Mouse (Mus musculus) bone marrow macrophage, adult 2 months (primary cell): ENCODE measurements around the gene Gm10273. TPM values are rescaled to one million over a fixed set of nuclear protein-coding genes. Genes with fewer than 3 reads are reported as not detected.
"Not testable (repeated sequence)": the region's sequence is repeated elsewhere in the genome, so short reads cannot be mapped to it uniquely, and the experiment has no call there.

Experiments
- H3K27ac ChIP-seq: 2 replicates; pipeline ENCODE4 v1.5.1; 2012; ENCODE audit warnings: low read depth, low read length; ENCODE audit not compliant: insufficient read depth
- H3K4me1 ChIP-seq: 2 replicates; pipeline ENCODE4 v1.6.1; 2012; ENCODE audit warnings: low read length; ENCODE audit not compliant: control insufficient read depth, insufficient read depth
- H3K4me3 ChIP-seq: 2 replicates; pipeline ENCODE4 v1.5.1; 2012; ENCODE audit warnings: mild to moderate bottlenecking, low read length, moderate library complexity; ENCODE audit not compliant: insufficient read depth
- CTCF ChIP-seq: IDR thresholded peaks from 2 replicates; pipeline ENCODE4 v1.5.1; 2012; ENCODE audit warnings: low read depth, mild to moderate bottlenecking, low read length, moderate library complexity
- POLR2A ChIP-seq: IDR thresholded peaks from 2 replicates; pipeline ENCODE4 v1.6.1; 2012; ENCODE audit warnings: mild to moderate bottlenecking, low read depth, low read length, borderline replicate concordance
- polyA plus RNA-seq: library from polyadenylated mRNA; stranded (reverse); fragments of >200 nt; gene quantifications from 2 replicates; pipeline ENCODE4 v1.2.4, GENCODE M21; 2012; ENCODE audit not compliant: missing spikeins, insufficient read depth, insufficient read length

Gm10273 gene
- 22.1 and 25.2 TPM in 2 replicates for polyA plus RNA-seq

DNA sequence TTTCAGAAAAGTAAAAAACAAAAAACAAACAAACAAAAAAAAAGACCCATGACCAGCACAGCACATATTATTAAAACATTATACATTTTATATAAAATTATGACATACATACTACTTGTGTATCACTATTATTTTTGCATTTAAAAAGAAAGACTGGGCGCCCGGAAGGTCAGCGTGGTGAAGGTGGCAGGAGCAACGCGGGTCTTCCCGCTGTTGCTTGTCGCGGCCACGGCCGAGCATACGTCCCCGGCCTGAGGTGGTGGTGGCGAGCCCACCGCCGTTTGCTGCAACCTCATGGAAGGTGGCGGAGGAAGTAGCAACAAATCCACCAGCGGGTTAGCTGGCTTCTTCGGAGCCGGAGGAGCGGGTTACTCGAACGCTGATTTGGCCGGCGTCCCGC is at the start of gene Gm10273:
Gene Gm10273, plus strand, starts transcription at position 172 of the 400 bp plus-strand sequence.
- not testable (repeated sequence) for H3K4me3 ChIP-seq, H3K4me1 ChIP-seq, H3K27ac ChIP-seq

DNA sequence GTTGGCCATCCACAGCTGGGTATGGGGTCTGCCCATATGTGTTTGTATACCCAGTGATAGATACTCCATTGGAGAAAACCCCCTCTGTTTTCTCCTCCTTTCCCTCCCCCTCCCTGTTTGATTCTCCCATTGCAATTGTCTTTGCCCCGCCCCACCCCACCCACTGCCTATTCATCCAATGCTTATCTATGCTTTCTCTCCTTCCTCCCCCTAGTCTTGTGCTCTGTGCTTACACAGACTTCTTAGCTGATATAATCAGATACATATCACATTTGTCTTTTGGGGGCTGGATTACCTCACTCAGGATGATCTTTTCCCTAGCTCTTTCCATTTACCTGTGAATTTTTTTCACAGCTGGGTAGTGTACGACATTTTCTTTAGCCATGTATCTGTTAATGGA is 48.9 kb upstream of the Gm10273 start:
- H3K27ac ChIP-seq: no peak overlapping the region

DNA sequence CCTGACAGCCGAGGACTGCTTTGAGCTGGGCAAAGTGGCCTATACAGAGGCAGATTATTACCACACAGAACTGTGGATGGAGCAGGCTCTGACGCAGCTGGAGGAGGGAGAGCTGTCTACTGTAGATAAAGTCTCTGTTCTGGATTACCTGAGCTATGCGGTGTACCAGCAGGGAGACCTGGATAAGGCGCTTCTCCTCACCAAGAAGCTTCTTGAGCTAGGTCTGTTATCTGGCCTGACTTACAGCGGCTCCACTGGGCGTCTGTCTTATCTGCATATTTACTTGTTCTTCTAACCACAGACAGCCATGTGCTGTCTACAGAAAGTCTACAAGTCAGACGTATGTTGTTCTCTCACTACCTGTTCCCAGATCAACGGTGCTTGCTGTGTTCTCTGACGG is 47.2 kb upstream of the Gm10273 start:
- no peak overlapping the region for H3K4me3 ChIP-seq
- TF ChIP-seq CTCF: no peak
- no peak for TF ChIP-seq POLR2A
- no peak overlapping the region for H3K27ac ChIP-seq
- H3K4me1 ChIP-seq: no peaks in the 10 kb centered on the region

More for the DNA sequence above, 48.9 kb upstream of the Gm10273 start:
- no peak for TF ChIP-seq POLR2A
- no peak for TF ChIP-seq CTCF
- H3K4me1 ChIP-seq: no peaks in the 10 kb centered on the region
- no peak overlapping the region for H3K4me3 ChIP-seq

- no peak for TF ChIP-seq POLR2A
- no peak for TF ChIP-seq CTCF
- Histone ChIP-seq H3K27ac (no peak overlapping the region), H3K4me1 (no peaks in the 10 kb centered on the region), H3K4me3 (no peak overlapping the region)
These were observed 45.9 kb upstream of the Gm10273 start for GRCm38 (mm10) chr10:59349536-59349935.

DNA sequence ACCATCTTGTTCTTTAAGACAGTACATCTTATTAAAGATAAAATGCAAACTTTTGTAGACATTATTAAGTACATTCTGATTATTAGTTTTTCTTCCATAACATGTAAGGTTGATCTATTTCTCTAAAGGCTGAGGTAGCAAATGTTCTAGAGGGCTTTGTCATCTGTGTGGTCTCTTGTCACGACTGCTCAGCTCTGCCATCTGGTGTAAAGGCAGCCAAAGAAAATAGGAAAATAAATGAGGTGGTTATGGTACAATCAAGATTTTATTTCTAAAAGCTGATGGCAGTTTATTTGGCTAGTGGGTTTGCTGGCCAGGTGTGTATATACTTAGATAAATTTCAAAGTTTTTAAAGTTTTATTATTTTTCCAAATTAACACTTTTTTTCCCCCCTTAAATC is 42.4 kb upstream of the Gm10273 start:
- H3K4me3 ChIP-seq: no peak overlapping the region
- H3K27ac ChIP-seq: no peak overlapping the region
- H3K4me1 ChIP-seq: no peaks in the 10 kb centered on the region
- TF ChIP-seq CTCF: no peak
- no peak for TF ChIP-seq POLR2A

DNA sequence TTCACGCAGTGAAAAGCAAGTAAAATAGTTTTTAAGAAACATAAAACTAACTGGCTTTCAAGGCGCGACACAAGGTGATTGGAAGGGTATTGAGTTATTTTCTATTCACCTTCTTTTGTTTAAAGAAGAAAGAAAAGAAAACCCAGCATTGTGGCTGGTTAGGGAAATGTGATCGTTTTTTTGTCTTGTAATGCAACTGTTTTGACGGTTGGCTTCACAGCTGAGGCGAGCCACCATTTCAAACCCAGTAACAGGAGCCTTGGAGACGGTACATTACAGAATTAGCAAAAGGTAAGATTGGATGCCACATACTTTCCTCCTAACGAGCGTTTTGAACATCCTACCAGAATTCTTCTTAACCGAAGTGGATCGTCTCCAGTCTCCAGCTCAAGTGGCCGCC is 41.3 kb upstream of the Gm10273 start:
- no peaks in the 10 kb centered on the region for H3K4me1 ChIP-seq
- no peak overlapping the region for H3K4me3 ChIP-seq
- H3K27ac ChIP-seq: no peak overlapping the region
- no peak for TF ChIP-seq POLR2A
- no peak for TF ChIP-seq CTCF

- H3K27ac ChIP-seq: no peak overlapping the region
- no peaks in the 10 kb centered on the region for H3K4me1 ChIP-seq
- H3K4me3 ChIP-seq: no peak overlapping the region
- TF ChIP-seq POLR2A (no peak), CTCF (no peak)
These were observed 40.4 kb upstream of the Gm10273 start for GRCm38 (mm10) chr10:59355020-59355419.

- Histone ChIP-seq H3K27ac (no peak overlapping the region), H3K4me1 (no peaks in the 10 kb centered on the region), H3K4me3 (no peak overlapping the region)
- TF ChIP-seq POLR2A (no peak), CTCF (0 out of 2 replicates have a peak, but pooled peaks have one; percentile 13)
These were observed 36.7 kb upstream of the Gm10273 start for GRCm38 (mm10) chr10:59358744-59359143.

DNA sequence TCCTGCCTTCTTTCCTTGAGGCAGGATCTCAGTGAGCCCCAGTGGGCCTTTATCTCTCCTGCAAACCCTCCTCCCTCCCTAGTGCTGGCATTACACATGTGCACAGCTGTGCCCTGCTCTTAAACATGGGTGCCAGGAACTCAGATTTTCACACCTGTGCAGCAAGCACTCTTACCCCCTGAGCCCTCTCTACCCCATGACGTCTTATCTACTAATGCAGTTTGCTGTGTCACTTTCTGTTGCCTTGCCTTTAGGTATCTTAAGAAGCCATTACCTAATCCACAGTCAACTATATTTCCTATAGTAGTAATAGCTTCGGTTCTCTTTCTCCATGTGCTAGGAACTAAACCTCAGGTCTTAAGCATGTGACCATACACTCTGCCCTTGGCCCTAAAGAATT is 32.2 kb upstream of the Gm10273 start:
- no peak for TF ChIP-seq CTCF
- no peak for TF ChIP-seq POLR2A
- no peak overlapping the region for H3K27ac ChIP-seq
- H3K4me3 ChIP-seq: no peak overlapping the region
- H3K4me1 ChIP-seq: peaks cover 2% of the 10 kb centered on the region; the same call in 1 of the 2 replicates

DNA sequence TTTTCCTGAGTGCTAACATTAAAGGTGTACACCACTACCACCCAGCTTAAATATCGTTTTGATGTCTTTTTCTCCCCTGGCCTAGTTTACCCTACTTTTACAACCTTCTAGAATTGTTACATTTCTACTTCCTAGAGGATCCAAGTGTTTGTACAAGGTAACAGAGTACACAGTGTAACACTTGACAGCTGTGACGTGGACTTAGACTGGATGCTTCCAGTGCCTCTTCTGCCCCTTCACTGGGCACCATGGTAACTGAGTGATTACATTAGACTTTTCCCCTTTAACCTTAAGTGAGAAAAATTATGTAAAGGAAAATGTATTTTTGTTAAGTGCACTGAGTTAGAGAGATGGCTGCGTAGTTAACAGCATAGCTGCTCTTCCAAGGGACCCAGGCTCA is 30.9 kb upstream of the Gm10273 start:
- H3K4me1 ChIP-seq: peaks cover 12% of the 10 kb centered on the region
- TF ChIP-seq POLR2A (no peak), CTCF (no peak)
- no peak overlapping the region for H3K4me3 ChIP-seq
- H3K27ac ChIP-seq: no peak overlapping the region

DNA sequence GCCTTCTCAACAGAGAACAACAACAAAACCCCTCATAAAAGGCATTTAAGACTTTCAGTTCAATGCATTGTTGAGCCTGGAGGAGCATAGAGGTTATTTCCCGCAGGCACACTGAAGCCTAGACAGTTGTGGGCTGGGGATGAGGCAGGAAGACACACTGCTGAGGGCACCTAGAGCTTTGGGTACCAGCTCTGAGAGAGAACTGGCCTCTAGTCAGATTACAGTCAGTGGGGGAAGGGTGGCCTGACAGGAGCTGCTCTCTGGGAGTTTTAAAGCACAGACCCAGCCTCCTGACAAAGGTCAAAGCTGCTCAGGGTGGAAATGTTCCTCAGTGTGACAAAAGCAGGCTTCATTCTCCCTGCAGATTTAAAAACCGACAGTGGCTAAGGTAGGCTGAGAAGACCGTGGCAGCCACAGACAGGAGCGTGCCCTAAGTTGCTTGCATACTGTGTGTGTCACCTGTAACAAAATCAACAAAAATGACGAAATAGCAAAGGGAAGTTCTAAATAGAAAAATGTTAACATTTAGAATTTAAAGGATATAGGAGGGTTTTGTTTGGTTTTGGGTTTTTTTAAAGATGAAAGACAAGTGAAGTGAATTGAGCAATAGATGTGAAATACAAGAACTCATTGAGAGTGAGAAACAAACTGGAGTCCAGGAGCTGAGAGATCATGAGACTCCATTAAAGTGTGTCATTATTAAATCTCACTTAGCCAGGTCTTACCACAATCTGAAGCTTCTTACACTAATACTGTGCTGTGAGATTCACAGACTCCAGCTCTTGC is 29.4 kb upstream of the Gm10273 start:
- no peak for TF ChIP-seq POLR2A
- no peak for TF ChIP-seq CTCF
- Histone ChIP-seq H3K4me1 (peaks cover 15% of the 10 kb centered on the region), H3K4me3 (no peak overlapping the region), H3K27ac (no peak overlapping the region)
